Mouse (Mus musculus): ENCODE results near the gene Gm20924. TPM values are rescaled to one million over a fixed set of nuclear protein-coding genes. Genes with fewer than 3 reads are reported as not detected.
"Not testable (repeated sequence)": the region's sequence is repeated elsewhere in the genome, so short reads cannot be mapped to it uniquely, and the experiment has no call there.

Gm20924 gene
- not detected for total RNA-seq (2021)

GRCm38 (mm10) chrY:65207427-65207826 is at the start of gene Gm20924:
Gm20924 (minus strand) TSS chrY:65207527.
- not testable (repeated sequence) for DNase-seq

Other genes with a start within 250 kb of the Gm20924 start
- not detected for gene Gm20736, start 170.2 kb upstream of the Gm20924 start, total RNA-seq (2021)